Mouse (Mus musculus) erythroid progenitor cell, adult 5-6 weeks (primary cell): Measurements from ENCODE around the gene Gm20388. TPM values are rescaled to one million over a fixed set of nuclear protein-coding genes. Genes with fewer than 3 reads are reported as not detected.

Experiments
- ATAC-seq: replicated peaks from 2 replicates; pipeline ENCODE4 v1.8.0; 2016; ENCODE audit warnings: moderate number of reproducible peaks, mild to moderate bottlenecking, moderate TSS enrichment, inconsistent platforms; ENCODE audit not compliant: poor library complexity, low FRiP score, severe bottlenecking
- total RNA-seq, 2 experiments: library from RNA; stranded (forward) in 1 of 2; stranded (reverse) in 1 of 2; fragments of 150-400 nt in 1 of 2; fragments of 186-747, 209-891 nt in 1 of 2; gene quantifications; 2 replicates each; pipeline versions ENCODE4 v1.2.3 to v1.2.4; 2015 to 2017; ENCODE audit warnings: low replicate concordance in 2 of 2

Gene Gm20388
- total RNA-seq, 2 experiments from 2014 or later, result 4.2 TPM; not detected in 1

DNA sequence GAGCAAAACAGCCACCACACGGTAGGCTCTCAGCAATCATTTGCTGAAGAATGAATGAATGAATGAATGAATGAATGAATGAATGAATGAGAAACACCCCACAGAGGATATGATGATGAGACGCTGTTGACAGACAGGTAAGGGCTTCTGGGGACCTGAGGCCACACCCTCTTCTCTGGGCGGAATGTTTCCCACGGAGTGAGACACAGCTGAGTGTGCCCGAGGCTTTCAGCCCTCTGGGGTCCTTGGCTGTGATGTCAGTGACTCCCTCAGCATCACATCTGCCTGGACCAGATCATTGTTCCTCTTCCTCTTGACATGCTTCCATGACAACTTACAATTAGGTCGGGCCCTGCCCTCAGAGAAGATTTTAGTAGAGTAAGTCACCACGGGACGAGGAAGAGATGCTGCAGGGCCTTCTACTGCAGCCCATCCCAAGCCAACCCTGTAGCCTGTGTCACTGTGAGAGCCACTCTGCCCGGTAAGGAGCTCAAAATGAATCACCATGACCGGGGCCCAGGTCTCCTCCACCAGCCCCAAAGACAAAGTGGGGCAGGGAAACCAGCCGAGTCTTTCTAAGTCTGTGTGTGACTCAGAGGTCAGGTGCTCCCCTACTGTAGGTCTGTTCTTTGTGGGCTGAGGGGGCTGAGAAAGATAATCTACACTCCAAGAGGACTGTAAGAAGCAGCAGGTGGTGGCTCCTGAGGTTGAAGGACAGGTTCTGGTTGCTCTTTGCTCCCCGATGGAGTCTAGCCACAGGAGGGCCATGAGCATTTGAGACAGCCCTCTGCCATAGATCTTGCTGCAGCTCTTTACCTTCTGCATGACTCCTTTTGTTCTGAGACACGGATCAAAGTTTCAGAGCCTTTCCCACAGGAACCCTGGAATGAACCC is 3844.1 kb downstream of the Gm20388 start:
- no peak for ATAC-seq

DNA sequence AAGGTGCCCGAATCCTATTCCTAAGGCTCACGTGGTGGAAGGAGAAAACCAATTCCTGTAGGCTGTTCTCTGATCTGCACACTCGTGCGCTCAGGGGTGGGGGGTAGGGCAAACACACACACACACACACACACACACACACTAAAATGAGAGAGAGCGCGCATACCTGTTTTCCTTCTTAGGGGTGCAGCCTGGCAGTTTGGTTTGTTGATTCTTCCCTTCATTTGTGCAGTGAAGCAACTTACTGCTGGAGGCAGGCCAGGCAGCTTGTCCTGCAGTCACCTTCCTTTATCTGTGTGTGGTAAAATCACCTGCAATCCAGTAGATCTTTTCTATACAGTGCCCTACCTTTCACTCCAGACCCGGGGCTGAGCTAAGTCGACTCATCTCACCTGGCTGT is 3846.3 kb downstream of the Gm20388 start:
- ATAC-seq, result no peak

GRCm38 (mm10) chr8:123758935-123759334 is 3848.3 kb downstream of the Gm20388 start:
- ATAC-seq, result no peak

DNA sequence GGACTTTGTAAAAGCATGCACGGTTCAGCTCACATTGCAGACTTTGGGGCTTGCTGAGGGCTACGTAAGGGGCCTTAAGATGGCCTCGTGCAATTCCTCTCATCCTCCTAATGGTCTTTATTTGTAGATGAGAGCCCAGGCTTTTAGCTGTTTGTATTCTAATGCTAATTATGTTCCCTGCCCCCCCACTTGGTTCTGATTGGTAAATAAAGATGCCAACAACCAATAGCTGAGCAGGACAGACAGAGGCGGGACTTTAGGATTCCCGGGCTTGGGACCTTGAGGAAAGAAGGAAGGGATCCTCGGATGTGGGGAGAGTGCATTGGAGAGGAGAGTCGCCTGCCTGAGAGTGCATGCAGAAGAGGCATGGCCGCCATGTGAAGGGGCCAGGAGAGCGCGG is 3849.3 kb downstream of the Gm20388 start:
- no peak for ATAC-seq

DNA sequence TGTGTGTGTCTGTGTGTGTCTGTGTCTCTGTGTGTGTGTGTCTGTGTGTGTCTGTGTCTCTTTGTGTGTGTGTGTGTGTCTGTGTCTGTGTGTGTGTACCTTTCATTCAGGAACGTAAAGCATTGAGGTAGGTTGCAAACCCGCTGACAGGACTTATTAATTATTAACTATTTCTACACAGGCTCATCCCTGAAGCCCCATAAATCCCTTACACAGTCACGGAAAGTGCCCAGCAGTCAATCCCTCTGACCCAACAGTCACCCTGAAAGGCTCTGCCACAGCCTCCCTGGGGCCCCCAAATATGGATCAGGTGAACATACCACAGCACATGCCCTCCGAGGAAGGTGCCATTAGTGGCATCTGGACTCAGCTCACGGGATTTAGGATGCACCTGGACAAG is 3849.9 kb downstream of the Gm20388 start:
- no peak for ATAC-seq

- no peak for ATAC-seq
Observed at GRCm38 (mm10) chr8:123761266-123761882, 3850.7 kb downstream of the Gm20388 start.

- no peak for ATAC-seq
Observed at GRCm38 (mm10) chr8:123761883-123762270, 3851.2 kb downstream of the Gm20388 start.

- ATAC-seq, result no peak
Observed at GRCm38 (mm10) chr8:123763355-123763754, 3852.7 kb downstream of the Gm20388 start.

- ATAC-seq, result no peak
Observed at GRCm38 (mm10) chr8:123764671-123765070, 3854.0 kb downstream of the Gm20388 start.

GRCm38 (mm10) chr8:123766516-123766915 is 3855.9 kb downstream of the Gm20388 start:
- ATAC-seq, result no peak

DNA sequence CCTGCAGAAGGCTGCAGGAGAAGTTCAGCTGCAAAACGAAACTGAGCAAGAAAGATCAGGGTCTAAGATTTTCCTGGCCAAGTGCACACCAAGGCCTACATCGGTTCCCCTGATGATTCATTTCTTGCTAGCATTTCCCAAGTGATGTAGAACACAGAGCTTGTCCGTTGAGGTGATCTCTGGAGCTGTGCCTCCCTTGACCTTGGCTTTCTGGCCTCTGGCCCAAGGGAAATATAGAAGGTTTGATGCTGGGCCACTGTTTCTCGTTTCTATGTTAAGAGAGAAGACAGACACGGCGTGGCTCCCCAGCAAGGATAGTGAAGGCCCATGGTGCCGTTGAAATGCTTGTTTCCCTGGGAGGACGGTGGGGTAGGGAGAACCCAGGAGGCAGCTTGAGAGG is 3857.2 kb downstream of the Gm20388 start:
- ATAC-seq, result no peak

- no peak for ATAC-seq
Observed at GRCm38 (mm10) chr8:123768492-123769356, 3858.1 kb downstream of the Gm20388 start.

DNA sequence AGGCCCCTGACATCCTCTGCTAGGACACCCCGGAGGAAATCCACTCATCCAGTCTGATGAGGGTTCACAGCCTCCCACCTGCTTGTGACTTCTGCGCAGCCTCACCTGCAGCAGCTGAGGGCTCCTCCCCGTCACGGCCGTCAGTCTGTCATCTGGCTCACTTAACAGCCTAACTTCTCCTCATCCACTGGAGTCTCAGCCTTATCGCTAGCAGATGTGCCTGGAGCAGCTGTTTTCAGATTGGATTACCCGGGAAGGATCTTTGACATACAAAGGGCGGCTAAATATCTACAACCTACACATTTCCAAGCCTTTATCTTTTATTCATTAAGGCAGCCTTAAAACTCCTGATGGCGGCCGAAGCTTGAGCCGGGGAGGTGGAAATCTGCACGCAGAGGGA is 3862.8 kb downstream of the Gm20388 start:
- no peak for ATAC-seq

- no peak for ATAC-seq
Observed at GRCm38 (mm10) chr8:123774491-123774890, 3863.8 kb downstream of the Gm20388 start.

DNA sequence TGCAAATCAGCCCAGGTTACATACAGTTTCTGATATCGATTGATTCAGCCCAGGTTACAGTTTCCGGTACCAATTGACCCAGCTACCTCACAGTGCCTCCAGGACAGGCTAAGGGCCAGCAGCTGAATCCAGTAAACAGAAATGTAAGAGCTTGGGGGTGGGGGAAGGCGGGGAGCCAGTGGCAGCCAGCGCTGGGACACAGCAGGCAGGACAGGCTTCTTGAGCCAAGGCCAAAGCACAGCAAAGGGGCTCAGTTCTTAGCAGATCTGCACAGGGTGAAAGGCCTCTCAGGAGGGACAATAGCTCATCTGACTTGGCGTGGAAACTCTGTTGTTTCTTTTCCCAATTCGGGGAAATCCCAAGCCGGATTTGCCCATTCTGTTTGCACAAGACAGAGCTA is 3866.7 kb downstream of the Gm20388 start:
- no peak for ATAC-seq

GRCm38 (mm10) chr8:123780471-123780870 is 3869.8 kb downstream of the Gm20388 start:
- ATAC-seq, result no peak

- no peak for ATAC-seq
Observed at GRCm38 (mm10) chr8:123781256-123781655, 3870.6 kb downstream of the Gm20388 start.

GRCm38 (mm10) chr8:123783525-123784249 is 3873.0 kb downstream of the Gm20388 start:
- ATAC-seq, result 0 out of 2 replicates have a peak, but pooled peaks have one; percentile 39

GRCm38 (mm10) chr8:123786166-123786565 is 3875.5 kb downstream of the Gm20388 start:
- no peak for ATAC-seq

DNA sequence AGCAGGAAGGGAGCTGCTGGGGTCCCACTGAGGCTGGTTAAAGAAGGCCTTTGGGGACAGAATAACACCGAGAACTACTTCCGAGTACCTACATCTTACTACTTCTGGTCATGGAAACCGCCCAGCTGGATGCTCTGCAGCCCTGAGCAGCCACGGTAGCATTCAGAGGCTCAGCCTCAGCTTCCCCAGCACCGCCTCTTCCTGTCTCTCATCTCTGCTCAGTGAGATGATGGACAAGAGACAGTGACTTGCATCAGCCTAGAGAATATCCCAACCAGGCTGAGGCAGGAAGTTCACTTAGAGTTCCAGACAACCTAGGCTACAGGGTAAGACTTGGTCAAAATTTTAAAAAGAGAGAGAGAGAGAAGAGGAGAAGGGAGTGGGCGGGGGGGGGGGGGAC is 3876.0 kb downstream of the Gm20388 start:
- ATAC-seq, result no peak
